Mouse (Mus musculus) neural tube, embryonic 13.5 days (tissue): ENCODE results near the gene Syne1. TPM values are rescaled to one million over a fixed set of nuclear protein-coding genes. Genes with fewer than 3 reads are reported as not detected.

Experiments
- ATAC-seq: fragments of 200-750 bp; cut with Nextera tagmentation; 2 replicates; pipeline ENCODE4 v1.8.0; 2017; ENCODE audit warnings: low read depth, mild to moderate bottlenecking, moderate TSS enrichment, moderate library complexity
- H3K27ac ChIP-seq: fragments of 300-500 bp; sonication (generic); replicated peaks from 2 replicates; pipeline ENCODE4 v1.5.1; 2015; ENCODE audit warnings: moderate library complexity, mild to moderate bottlenecking, inconsistent platforms
- H3K27me3 ChIP-seq: fragments of 300-500 bp; sonication (generic); 2 replicates; pipeline ENCODE4 v1.6.1; 2015; ENCODE audit warnings: mild to moderate bottlenecking, inconsistent platforms
- H3K36me3 ChIP-seq: fragments of 300-500 bp; sonication (generic); 2 replicates; pipeline ENCODE4 v1.6.1; 2015; ENCODE audit warnings: mild to moderate bottlenecking, inconsistent platforms
- H3K4me1 ChIP-seq: fragments of 300-500 bp; sonication (generic); replicated peaks from 2 replicates; pipeline ENCODE4 v1.6.1; 2015; ENCODE audit warnings: inconsistent platforms
- H3K4me2 ChIP-seq: fragments of 300-500 bp; sonication (generic); 2 replicates; pipeline ENCODE4 v1.6.1; 2015; ENCODE audit warnings: inconsistent platforms, mild to moderate bottlenecking, moderate library complexity
- H3K4me3 ChIP-seq: fragments of 300-500 bp; sonication (generic); 2 replicates; pipeline ENCODE4 v1.5.1; 2015; ENCODE audit warnings: mild to moderate bottlenecking, inconsistent platforms
- H3K9ac ChIP-seq: fragments of 300-500 bp; sonication (generic); 2 replicates; pipeline ENCODE4 v1.6.1; 2015; ENCODE audit warnings: moderate library complexity, mild to moderate bottlenecking, inconsistent platforms
- H3K9me3 ChIP-seq: fragments of 300-500 bp; sonication (generic); 2 replicates; pipeline ENCODE4 v1.6.1; 2016; ENCODE audit warnings: inconsistent platforms
- WGBS: fragments of 180-500 bp; shearing (Covaris S2); methylation state at CpG from one replicate; pipeline ENCODE4 v1.1.7; 2015; 5-methylcytosine and 5-hydroxymethylcytosine counted together
- polyA plus RNA-seq: library from polyadenylated mRNA; unstranded; fragments of >200 nt; fragmentation: Nextera tagmentation; extraction: Ambion mirVana; gene quantifications from 2 replicates; pipeline ENCODE4 v1.2.1, GENCODE M21; 2015

Syne1 gene
- polyA plus RNA-seq, 1 experiment from 2014 or later, result 8.1 TPM

GRCm38 (mm10) chr10:5161394-5161872 is 389.8 kb downstream of the Syne1 start:
- Histone ChIP-seq H3K27me3 (no peaks in the 10 kb centered on the region), H3K9ac (no peak overlapping the region), H3K9me3 (no peaks in the 10 kb centered on the region), H3K27ac (no peak overlapping the region), H3K4me2 (no peak overlapping the region), H3K4me1 (no peaks in the 10 kb centered on the region), H3K36me3 (no peaks in the 10 kb centered on the region), H3K4me3 (no peak overlapping the region)
- no peak for ATAC-seq
- WGBS, result 60% methylated on average over 12 of the region's 12 CpGs

GRCm38 (mm10) chr10:5159679-5160078 is 391.6 kb downstream of the Syne1 start:
- Histone ChIP-seq H3K36me3 (no peaks in the 10 kb centered on the region), H3K27ac (no peak overlapping the region), H3K9me3 (no peaks in the 10 kb centered on the region), H3K4me3 (no peak overlapping the region), H3K9ac (no peak overlapping the region), H3K4me1 (no peaks in the 10 kb centered on the region), H3K27me3 (no peaks in the 10 kb centered on the region), H3K4me2 (no peak overlapping the region)
- WGBS, result 74% methylated on average over 8 of the region's 8 CpGs
- ATAC-seq, result no peak

GRCm38 (mm10) chr10:5153047-5153446 is 398.2 kb downstream of the Syne1 start:
- no peak for ATAC-seq
- H3K9me3 ChIP-seq, result no peaks in the 10 kb centered on the region
- no peaks in the 10 kb centered on the region for H3K27me3 ChIP-seq
- WGBS, result 86% methylated on average over 6 of the region's 6 CpGs
- H3K4me1 ChIP-seq, result no peaks in the 10 kb centered on the region
- H3K36me3 ChIP-seq, result no peaks in the 10 kb centered on the region; the same call in 1 of the 2 replicates
- no peak overlapping the region for H3K4me3 ChIP-seq
- no peak overlapping the region for H3K9ac ChIP-seq
- H3K4me2 ChIP-seq, result no peak overlapping the region
- H3K27ac ChIP-seq, result no peak overlapping the region

DNA sequence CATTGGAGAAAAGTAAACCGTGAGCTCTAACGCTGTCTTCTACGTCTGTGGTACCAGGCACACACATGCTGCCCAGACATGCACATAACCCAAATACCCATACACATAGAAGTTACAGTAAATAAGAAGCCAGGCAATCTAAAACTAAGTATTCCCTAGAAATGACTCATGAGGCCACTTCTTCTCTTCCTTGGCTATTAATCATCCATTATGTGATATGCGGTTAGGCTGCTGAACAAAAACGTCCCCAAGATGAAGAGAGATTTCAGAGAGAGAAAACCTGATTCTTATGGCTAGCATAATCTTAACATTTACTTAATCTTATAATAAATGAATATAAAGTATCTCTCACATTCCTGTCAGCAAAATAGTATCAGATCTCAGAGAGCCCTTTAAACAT is 409.8 kb downstream of the Syne1 start:
- Histone ChIP-seq H3K36me3 (peaks cover 33% of the 10 kb centered on the region), H3K9ac (no peak overlapping the region), H3K4me3 (no peak overlapping the region), H3K27ac (no peak overlapping the region), H3K27me3 (no peaks in the 10 kb centered on the region), H3K4me2 (no peak overlapping the region), H3K9me3 (no peaks in the 10 kb centered on the region), H3K4me1 (no peaks in the 10 kb centered on the region)
- no peak for ATAC-seq
- 87% methylated on average over 5 of the region's 5 CpGs for WGBS

DNA sequence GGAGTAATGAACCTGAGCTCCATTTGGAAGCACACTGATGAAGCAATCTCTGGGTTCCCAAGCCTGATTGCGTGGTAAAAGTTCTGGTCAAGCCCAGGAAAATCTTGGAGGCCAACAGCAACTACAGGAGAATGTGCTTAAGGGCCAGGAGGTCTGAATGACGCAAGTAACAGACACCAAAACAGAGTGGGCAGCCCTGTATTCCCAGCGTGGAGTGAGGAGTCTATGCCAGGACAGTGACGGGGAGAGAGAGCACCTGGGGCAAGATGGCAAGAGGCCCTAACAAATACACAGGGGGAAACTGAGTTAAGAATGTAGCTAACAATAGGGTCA is 411.4 kb downstream of the Syne1 start:
- Histone ChIP-seq H3K4me1 (no peaks in the 10 kb centered on the region), H3K9me3 (no peaks in the 10 kb centered on the region), H3K9ac (no peak overlapping the region), H3K36me3 (peaks cover 28% of the 10 kb centered on the region), H3K27ac (no peak overlapping the region), H3K4me3 (no peak overlapping the region), H3K27me3 (no peaks in the 10 kb centered on the region), H3K4me2 (no peak overlapping the region)
- 79% methylated on average over 4 of the region's 4 CpGs for WGBS
- no peak for ATAC-seq

DNA sequence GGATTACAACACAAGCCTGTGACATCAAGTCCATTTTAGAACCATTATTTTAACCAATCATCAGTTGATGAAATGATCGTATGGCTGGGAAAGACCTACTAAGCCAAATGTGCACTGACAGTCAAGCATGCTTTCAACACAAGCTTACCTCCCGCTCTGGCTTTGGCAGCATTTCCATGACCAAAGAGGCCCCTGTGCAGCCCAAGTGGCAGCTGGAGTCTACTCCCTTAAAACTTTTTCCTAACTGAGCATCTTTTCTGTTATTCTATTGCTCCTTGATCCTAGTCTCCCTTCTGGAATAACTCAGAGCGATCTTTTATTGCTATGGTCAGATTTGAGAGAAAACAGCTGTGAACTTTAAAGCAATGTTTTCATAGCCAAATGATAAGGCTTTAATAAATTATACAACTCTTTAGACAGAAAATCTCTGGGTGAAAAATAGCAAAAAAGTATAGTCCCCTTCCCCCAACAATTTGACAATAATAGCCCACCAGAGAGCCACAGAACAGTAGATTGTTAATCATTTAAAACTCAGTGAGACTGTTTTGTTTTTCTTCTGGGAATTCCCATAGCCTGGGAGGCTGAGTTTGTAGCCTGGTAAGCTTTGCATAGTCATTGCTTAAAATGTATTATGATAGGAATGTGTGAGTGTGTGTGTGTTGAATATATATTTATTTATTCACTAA is 411.9 kb downstream of the Syne1 start:
- Histone ChIP-seq H3K27ac (no peak overlapping the region), H3K4me3 (no peak overlapping the region), H3K9me3 (no peaks in the 10 kb centered on the region), H3K4me1 (no peaks in the 10 kb centered on the region), H3K36me3 (peaks cover 28% of the 10 kb centered on the region), H3K9ac (no peak overlapping the region), H3K4me2 (no peak overlapping the region), H3K27me3 (no peaks in the 10 kb centered on the region)
- no peak for ATAC-seq
- WGBS, result 88% methylated on average over 3 of the region's 3 CpGs

DNA sequence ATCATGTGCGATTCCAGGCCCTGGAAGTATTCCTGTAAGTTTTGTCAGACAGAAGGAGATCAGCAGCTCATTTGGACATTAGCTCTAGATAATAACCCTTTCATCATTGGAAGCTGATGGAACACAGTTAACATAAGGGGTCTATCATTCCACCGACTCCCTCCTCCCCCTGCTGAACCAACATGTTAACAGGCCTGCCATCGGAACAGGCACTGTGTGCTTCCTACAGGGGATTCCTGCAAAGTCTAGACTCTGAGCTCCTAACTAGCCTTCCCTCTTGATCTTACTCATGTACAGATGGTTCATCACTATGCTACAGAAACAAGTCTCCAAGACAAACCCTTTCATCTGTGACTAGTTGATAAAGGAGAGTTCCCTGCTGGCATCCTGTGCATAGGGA is 419.2 kb downstream of the Syne1 start:
- H3K4me1 ChIP-seq, result no peaks in the 10 kb centered on the region
- 81% methylated on average over 3 of the region's 3 CpGs for WGBS
- H3K36me3 ChIP-seq, result peaks cover 4% of the 10 kb centered on the region; the same call in 1 of the 2 replicates
- no peaks in the 10 kb centered on the region for H3K9me3 ChIP-seq
- H3K9ac ChIP-seq, result no peak overlapping the region
- H3K4me3 ChIP-seq, result no peak overlapping the region
- H3K27ac ChIP-seq, result no peak overlapping the region
- H3K4me2 ChIP-seq, result no peak overlapping the region
- no peak for ATAC-seq
- no peaks in the 10 kb centered on the region for H3K27me3 ChIP-seq

GRCm38 (mm10) chr10:5130495-5130894 is 420.8 kb downstream of the Syne1 start:
- Histone ChIP-seq H3K9ac (no peak overlapping the region), H3K27me3 (no peaks in the 10 kb centered on the region), H3K27ac (no peak overlapping the region), H3K4me3 (no peak overlapping the region), H3K36me3 (peaks cover 10% of the 10 kb centered on the region; the same call in 1 of the 2 replicates), H3K4me2 (no peak overlapping the region), H3K9me3 (no peaks in the 10 kb centered on the region), H3K4me1 (no peaks in the 10 kb centered on the region)
- ATAC-seq, result no peak
- 94% methylated on average over 1 of the region's 1 CpGs for WGBS

DNA sequence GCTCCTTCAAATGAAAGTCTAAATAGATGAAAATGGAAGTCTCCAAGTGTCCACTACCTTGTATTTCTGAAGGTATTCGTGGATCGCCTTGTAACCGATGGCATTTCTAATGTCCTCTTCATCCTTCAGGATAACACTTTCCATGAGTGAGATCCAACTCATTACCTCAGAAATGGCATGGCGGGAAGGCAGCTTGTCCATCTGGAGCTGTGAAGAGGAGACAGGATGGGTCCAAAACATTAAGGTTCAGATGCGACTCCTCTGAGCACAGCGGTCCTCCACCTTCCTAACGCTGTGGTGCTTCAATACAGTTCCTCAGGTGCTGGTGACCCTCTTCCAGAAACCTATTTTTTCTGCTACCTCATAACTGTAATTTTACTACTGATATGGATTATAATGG is 426.5 kb downstream of the Syne1 start:
- H3K4me2 ChIP-seq, result no peak overlapping the region
- no peak overlapping the region for H3K9ac ChIP-seq
- no peak for ATAC-seq
- H3K36me3 ChIP-seq, result peaks cover 33% of the 10 kb centered on the region
- H3K4me1 ChIP-seq, result no peaks in the 10 kb centered on the region
- no peak overlapping the region for H3K27ac ChIP-seq
- no peaks in the 10 kb centered on the region for H3K9me3 ChIP-seq
- no peaks in the 10 kb centered on the region for H3K27me3 ChIP-seq
- no peak overlapping the region for H3K4me3 ChIP-seq
- WGBS, result 98% methylated on average over 7 of the region's 7 CpGs

DNA sequence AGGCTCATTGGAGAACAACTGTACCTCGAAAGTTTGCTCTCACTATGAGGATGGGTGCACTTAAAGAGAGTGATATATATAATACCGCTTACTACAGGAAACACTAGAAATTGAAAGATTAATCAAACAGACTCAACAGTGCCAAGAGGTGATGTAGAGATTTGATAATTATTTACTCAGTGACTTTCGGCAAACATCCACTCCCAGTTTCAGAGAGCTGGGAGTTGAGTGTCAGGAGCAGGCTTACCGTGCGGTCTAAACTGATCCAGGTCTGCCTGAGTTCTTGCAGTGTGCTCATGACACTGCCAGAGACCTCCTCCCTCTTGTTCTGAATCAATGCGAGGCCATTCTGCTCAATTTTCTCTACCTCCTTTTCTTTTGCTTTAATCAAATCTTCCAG is 434.6 kb downstream of the Syne1 start:
- peaks cover 36% of the 10 kb centered on the region for H3K36me3 ChIP-seq
- no peak overlapping the region for H3K4me2 ChIP-seq
- WGBS, result 89% methylated on average over 6 of the region's 6 CpGs
- H3K9me3 ChIP-seq, result no peaks in the 10 kb centered on the region
- no peaks in the 10 kb centered on the region for H3K27me3 ChIP-seq
- no peak overlapping the region for H3K27ac ChIP-seq
- peaks cover 4% of the 10 kb centered on the region for H3K4me1 ChIP-seq
- H3K9ac ChIP-seq, result no peak overlapping the region
- ATAC-seq, result no peak
- no peak overlapping the region for H3K4me3 ChIP-seq

DNA sequence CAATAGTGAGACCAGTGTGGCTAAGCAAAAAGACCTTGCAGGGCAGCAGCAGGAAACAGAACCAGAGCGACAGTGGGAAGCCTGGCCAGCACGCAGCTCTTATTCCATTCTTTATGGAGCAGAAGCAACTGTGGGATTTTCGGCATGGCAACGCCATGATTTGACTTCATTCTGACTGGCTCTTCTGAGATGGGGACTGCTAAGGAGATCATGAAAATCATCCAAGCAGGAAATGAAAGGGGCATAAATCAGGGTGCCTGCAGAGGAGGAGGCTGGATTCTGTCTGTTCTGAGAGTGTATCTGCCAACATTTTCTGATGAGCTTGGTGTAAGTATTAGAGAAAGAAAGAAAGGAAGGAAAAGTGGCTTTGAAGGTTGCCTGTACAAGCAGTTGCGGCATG is 435.1 kb downstream of the Syne1 start:
- H3K27me3 ChIP-seq, result no peaks in the 10 kb centered on the region
- H3K27ac ChIP-seq, result no peak overlapping the region
- peak; percentile 65; the same call in 1 of the 2 replicates for ATAC-seq
- peaks cover 4% of the 10 kb centered on the region for H3K4me1 ChIP-seq
- 84% methylated on average over 5 of the region's 5 CpGs for WGBS
- H3K4me2 ChIP-seq, result no peak overlapping the region
- H3K9me3 ChIP-seq, result no peaks in the 10 kb centered on the region
- H3K36me3 ChIP-seq, result peaks cover 41% of the 10 kb centered on the region
- no peak overlapping the region for H3K9ac ChIP-seq
- H3K4me3 ChIP-seq, result no peak overlapping the region

DNA sequence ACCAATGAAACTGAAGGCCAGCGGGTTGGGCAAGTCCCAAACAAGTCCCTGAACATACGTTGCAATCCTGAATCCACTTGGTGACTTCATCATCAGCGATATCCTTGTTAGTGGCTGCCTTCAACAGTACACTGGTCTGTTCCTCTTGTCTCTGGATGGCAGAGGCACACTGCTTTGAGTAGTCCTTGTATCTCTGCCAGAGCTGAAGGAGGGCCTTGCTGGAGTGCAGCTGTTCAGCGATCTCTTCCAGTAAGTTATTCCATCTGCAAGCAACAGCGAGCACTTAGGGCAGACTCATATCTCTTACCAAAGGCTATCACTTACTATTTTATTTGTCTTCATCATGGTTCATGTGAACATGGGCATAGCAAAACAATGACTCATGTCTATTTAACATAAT is 440.5 kb downstream of the Syne1 start:
- Histone ChIP-seq H3K4me3 (no peak overlapping the region), H3K36me3 (peaks cover 70% of the 10 kb centered on the region), H3K4me2 (no peak overlapping the region), H3K9ac (no peak overlapping the region), H3K4me1 (no peaks in the 10 kb centered on the region), H3K27ac (no peak overlapping the region), H3K27me3 (no peaks in the 10 kb centered on the region), H3K9me3 (no peaks in the 10 kb centered on the region)
- WGBS, result 92% methylated on average over 5 of the region's 5 CpGs
- no peak for ATAC-seq

DNA sequence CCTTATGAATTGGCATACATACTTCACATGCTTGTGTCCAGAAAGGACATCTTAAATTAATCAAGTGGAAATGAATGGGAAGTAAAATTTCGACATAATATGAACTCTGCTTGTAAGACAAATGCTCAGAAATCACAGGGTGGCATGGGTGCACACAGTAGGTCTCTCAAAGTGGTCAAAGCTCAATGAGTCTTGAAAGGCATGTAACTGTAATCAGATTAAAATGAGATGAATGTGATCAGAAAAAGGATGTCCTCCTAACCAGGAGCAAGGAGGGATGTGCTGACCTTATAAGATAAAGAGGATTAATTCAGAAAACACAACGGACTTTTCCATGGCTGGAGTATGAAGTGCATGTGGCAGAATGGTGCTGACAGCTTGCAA is 453.5 kb downstream of the Syne1 start:
- H3K4me1 ChIP-seq, result no peaks in the 10 kb centered on the region
- 74% methylated on average over 2 of the region's 2 CpGs for WGBS
- ATAC-seq, result no peak
- no peak overlapping the region for H3K27ac ChIP-seq
- no peaks in the 10 kb centered on the region for H3K9me3 ChIP-seq
- no peak overlapping the region for H3K9ac ChIP-seq
- H3K36me3 ChIP-seq, result 0 out of 2 replicates have a peak, but pooled peaks cover 8% of the 10 kb centered on the region
- H3K4me2 ChIP-seq, result no peak overlapping the region
- no peaks in the 10 kb centered on the region for H3K27me3 ChIP-seq
- no peak overlapping the region for H3K4me3 ChIP-seq
